Mouse (Mus musculus): ENCODE data around the gene Arhgef6.
A peak's percentile ranks its signal among the peaks of the same experiment; 100 is the strongest.

Arhgef6 gene

GRCm38 (mm10) chrX:57338371-57339211 is at the start of gene Arhgef6:
TSS of gene Arhgef6 (minus strand) at chrX:57338729.
- peak; percentile 29 to 49 for DNase-seq

DNA sequence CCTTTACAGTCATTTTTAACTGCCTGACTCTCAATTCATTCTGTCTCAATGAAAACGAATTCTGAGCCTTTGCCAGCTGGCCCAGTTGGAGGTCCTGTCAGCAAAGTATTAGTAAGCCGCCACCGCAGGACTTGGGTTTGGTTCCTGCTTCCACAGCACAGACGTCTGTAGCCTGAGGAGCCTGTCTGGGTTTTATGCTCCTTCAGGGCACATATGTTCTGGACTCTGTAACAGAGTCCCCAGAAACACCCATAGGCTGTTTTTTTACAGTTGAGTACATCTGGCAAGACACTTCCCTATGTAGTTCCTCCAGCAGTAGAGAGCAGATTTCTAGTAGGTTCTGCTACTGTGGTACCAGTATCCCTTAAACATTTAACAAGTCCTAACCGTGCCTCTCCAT is 42.4 kb upstream of the Arhgef6 start:
- DNase-seq = no peak

DNA sequence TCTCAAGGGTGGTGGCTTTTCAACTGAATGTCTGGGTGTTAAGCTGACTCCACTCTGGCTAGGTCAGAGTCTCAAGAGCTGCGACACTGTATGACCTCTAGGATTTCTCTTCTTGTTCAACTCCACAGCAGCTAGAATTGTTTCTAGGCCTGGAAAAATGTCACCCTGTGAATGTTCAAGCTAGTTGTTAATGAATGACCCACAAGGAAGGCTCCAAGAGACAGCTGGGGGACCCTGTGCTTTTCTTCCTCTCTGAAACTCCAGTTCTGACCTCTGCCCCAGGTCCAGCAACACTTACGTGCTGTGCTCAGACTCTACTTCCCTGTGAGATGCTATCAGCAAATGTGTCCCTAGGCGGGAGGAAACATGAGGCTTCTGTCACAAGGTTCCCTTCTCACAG is 40.0 kb upstream of the Arhgef6 start:
- DNase-seq = no peak

- no peak for DNase-seq
Measured at GRCm38 (mm10) chrX:57377096-57377495, 38.6 kb upstream of the Arhgef6 start.

DNA sequence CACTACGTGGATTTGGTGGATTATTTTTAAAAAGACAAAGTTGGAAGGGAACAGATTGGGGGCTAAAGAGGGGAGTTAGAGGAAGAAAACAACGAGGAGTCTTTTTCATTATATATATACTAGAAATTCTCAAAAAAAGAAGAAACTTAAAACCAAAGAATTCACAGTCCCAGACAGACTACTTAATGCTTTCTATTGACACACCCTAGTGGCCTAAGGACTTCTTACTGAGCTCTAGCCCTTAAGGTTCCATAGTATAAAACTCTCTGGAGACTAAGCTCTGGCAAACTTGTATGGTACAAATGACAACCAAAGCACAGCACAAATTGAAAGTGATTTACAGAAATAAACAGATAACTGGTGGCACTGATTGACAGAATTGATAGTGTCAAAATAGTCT is 35.5 kb upstream of the Arhgef6 start:
- no peak for DNase-seq

- no peak for DNase-seq
Measured at GRCm38 (mm10) chrX:57373543-57373942, 35.0 kb upstream of the Arhgef6 start.

- no peak for DNase-seq
Measured at GRCm38 (mm10) chrX:57372965-57373364, 34.4 kb upstream of the Arhgef6 start.

- no peak for DNase-seq
Measured at GRCm38 (mm10) chrX:57364891-57365569, 26.5 kb upstream of the Arhgef6 start.

DNA sequence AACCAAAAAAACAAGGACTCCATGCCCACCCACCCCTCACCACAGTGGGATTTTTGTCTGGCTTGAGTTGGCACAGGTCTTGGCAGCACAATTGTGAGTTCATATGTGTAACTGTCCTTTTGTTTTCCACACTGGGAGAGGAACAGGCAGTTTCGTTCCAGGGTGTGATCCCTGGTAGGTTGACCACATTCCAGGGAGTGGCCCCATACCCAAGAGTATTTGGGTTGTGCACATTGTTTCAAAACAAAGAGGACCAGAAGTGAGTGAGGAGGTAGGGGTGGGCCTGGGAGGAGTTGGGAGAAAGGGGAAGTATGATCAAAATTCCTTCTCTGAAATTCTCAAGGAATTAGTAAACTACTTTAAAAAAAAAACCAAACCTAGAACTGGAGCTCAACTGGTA is 20.8 kb upstream of the Arhgef6 start:
- no peak for DNase-seq

- no peak for DNase-seq
Measured at GRCm38 (mm10) chrX:57339220-57339619, 691 bp upstream of the Arhgef6 start.

DNA sequence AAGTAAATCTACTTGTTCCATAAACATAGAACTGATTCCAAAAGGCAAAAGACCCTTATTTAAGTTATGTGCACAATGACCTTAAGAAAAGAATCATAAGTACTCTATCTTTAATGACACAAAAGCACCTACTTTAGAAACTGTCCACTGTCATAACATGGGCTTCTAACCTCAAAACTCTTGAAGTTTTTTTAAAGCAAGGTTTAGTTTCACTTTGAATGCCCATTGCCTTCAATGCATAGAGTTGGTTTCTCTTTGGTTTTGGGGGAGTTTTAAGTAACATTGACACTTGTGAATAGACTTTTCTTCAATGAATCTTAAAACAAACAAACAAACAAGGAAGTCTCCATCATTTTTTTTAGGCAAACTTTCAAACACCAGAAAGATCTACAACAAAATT is 947 bp downstream of the Arhgef6 start:
- DNase-seq = no peak

DNA sequence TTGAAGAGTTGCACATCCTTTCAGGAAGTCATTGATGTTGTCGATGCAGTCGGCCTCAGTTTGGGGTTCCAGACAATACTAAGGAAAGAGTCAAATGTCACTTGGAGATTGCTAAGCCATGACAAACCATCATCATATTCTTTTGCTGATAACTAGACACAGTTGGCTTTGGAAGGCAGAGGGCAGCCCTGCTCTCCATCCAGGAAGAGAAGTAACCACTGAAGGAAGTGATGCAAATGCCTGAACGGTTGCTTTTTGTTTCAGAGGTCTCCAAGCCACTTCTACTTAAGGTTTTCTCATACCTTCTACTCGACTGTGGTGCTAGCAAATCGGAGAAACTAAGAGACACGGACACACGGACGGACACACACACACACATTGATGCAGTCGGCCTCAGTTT is 1.6 kb downstream of the Arhgef6 start:
- DNase-seq = peak; percentile 17 to 21

DNA sequence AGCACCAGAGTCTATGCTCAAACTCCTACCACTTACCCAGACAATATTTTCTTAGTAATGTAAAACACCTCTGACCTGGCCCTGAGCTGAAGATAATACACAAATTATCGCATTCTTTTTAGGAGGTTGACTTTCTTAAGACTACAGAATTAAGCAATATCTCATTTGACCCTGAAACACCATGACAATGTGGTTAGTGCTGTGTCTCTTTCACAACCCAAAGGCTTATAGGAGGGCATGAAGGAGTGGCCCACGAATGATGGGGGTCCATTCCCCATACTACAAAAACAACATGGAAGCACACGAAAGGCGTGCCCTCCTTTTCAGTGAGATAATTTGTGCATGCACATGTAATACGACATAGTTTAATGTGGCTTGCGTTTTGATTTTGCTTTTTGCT is 3.2 kb downstream of the Arhgef6 start:
- no peak for DNase-seq

- DNase-seq = peak in 1 of 2 experiments; percentile 32
Measured at GRCm38 (mm10) chrX:57327668-57328338, 10.7 kb downstream of the Arhgef6 start.

GRCm38 (mm10) chrX:57326487-57327221 is 11.9 kb downstream of the Arhgef6 start:
- DNase-seq = peak; percentile 51 to 61

DNA sequence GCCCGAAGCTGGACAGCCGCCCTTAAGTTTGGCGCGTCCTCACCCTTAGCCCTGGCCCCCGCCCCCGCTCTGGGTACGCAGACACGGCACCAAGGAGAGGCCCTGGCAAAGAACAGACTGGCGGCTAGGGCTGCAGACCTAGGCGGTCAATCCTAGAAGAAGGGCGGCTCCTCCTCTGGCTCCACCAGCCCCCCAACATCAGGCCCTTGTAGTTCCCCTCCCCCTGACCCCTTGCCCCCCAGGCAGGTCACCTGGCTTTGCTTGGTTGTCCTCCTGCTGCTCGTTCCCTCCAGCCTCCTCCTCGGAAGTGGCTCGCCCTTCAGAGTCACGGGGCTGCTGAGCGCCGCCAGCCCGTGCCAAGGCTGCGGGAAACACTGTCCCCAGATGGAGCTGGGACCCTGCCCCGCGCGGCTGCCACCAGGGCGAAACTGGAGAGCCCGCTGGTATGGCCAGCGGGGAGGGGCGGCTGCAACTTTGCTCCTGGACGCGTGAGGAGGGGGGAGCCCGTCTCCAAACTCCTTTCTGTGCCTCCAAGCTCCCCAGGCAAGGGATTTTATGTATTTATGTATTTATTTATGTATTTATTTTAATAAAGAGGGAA is 12.6 kb downstream of the Arhgef6 start:
- DNase-seq = peak in 1 of 2 experiments; percentile 37

GRCm38 (mm10) chrX:57324891-57325290 is 13.6 kb downstream of the Arhgef6 start:
- no peak for DNase-seq

DNA sequence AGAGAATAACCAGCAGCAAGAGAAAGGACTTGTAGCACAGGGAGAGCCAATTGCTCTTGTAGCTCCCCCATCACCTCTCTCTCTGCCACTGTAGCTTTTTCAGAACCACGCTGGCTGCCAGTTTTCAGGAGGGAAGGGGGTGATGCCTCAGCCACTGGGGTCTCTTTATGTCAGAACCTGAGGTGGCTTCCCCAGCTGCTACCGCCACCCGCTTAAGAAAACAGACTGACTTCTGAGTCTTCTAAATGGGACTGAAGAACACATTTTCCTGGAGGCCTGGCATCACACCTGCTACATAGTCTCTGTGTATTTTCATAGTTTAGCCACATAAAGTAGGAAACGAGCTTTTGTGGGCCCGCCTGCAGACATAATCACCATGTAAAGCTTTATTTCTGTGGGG is 26.5 kb downstream of the Arhgef6 start:
- peak; percentile 36 to 55 for DNase-seq

GRCm38 (mm10) chrX:57309993-57310392 is 28.5 kb downstream of the Arhgef6 start:
- DNase-seq = peak; percentile 35 to 47

DNA sequence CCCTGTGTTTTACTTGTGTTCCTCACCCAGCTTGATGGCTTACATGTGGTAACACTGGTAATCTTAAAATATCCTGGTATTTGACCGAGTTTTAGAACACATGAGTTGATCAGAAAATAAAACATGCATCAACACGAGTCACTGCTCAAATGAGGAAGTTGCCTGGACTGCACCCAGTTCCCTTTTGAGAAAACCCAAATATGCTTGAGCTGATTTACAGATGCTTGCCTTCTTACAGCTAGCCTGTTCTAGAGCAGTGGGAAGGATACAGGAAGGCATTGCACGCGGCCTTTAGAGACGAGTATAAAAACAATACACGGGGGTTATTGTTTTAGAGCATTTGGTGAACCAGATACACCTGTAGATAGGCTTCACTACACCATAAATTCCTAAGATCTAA is 31.8 kb downstream of the Arhgef6 start:
- no peak for DNase-seq

- peak; percentile 56 to 70 for DNase-seq
Measured at GRCm38 (mm10) chrX:57304784-57305287, 33.7 kb downstream of the Arhgef6 start.

- DNase-seq = no peak
Measured at GRCm38 (mm10) chrX:57303188-57303878, 35.2 kb downstream of the Arhgef6 start.
